Mouse (Mus musculus) G1E (cell line): ENCODE measurements around the gene Arid5a.

Experiments
- CTCF ChIP-seq: IDR thresholded peaks from 2 replicates; pipeline ENCODE4 v1.5.1; 2012; ENCODE audit warnings: low read depth, low read length, inconsistent platforms, mixed read lengths
- GATA1 ChIP-seq: IDR thresholded peaks from 2 replicates; pipeline ENCODE4 v1.6.1; 2012; ENCODE audit warnings: borderline replicate concordance, low read length, inconsistent platforms, mixed read lengths
- POLR2AphosphoS5 ChIP-seq: IDR thresholded peaks from 2 replicates; pipeline ENCODE4 v1.6.1; 2012; ENCODE audit warnings: low read depth, low read length, inconsistent platforms; ENCODE audit not compliant: insufficient replicate concordance
- TAL1 ChIP-seq: conservative IDR thresholded peaks from 2 replicates; pipeline ENCODE4 v1.6.1; 2012; ENCODE audit warnings: low read depth, low read length, inconsistent platforms, mixed read lengths

- TF ChIP-seq CTCF (no peak), TAL1 (no peak), GATA1 (no peak), POLR2AphosphoS5 (no peak)
Measured at GRCm38 (mm10) chr1:36299676-36300075, 7.9 kb upstream of the Arid5a start.
